ENCODE assay signal across 30 mouse cellular contexts in genomic region chr3:55144916-55145315, GRCm38 (mm10). TPM values are rescaled to one million over a fixed set of nuclear protein-coding genes. Genes with fewer than 3 reads are reported as not detected.
A peak's percentile ranks its signal among the peaks of the same experiment; 100 is the strongest.
DNase-seq lines count a peak whose midpoint lies in the region; ATAC-seq and TF ChIP-seq lines count a peak whose summit lies in the region.
"Had no signal": no experiment of that assay in that cellular context is flagged by ENCODE, and none has a peak within 500 bp of the region (broad histone marks: within the 10 kb centered on the region; RNA-seq: fewer than 3 reads in every experiment).

No protein-coding gene starts in this region.

- in situ Hi-C loops in Patski (cut with MboI; ENCODE audit: low pct_unique_long_range_greater_than_20kb) = loop anchor here (5.0 kb wide), 1 partner anchor 63 kb away; no protein-coding TSS in a partner anchor

- TF ChIP-seq POLR2A in myocyte (IDR thresholded peaks at IDR 0.05; ENCODE audit: insufficient read length, low read depth) = no peak

- CTCF ChIA-PET in Patski (lab: Charles Lee) = interaction anchor here (0.9 to 16.3 kb wide), 6 partner anchors 8 to 209 kb away, joined by 3 to 143 read pairs (median 3); partner anchors contain the start of gene Ccdc169

- H3K27me3 ChIP-seq in Patski (no peaks in the 10 kb centered on the region), myocyte (ENCODE audit: control insufficient read depth, insufficient read depth, insufficient read length) (no peaks in the 10 kb centered on the region)
- H3K27me3 ChIP-seq: CH12.LX; embryonic facial prominence, embryonic 13.5 days; embryonic facial prominence, embryonic 15.5 days; forebrain, embryonic 13.5 days; forebrain, embryonic 15.5 days had no signal

- no peak overlapping the region for H3K4me3 ChIP-seq in myocyte
- H3K4me3 ChIP-seq: embryonic facial prominence, embryonic 13.5 days; embryonic facial prominence, embryonic 15.5 days; forebrain, embryonic 13.5 days; forebrain, embryonic 15.5 days had no signal

- H3K79me2 ChIP-seq in myocyte (ENCODE audit: control insufficient read depth, insufficient read depth) = no peaks in the 10 kb centered on the region

- DNase-seq in 3T3-L1 (ENCODE audit: low read depth, low spot score) = peak; percentile 78
- peak; percentile 52 for DNase-seq in Muller cell, postnatal 12 days (ENCODE audit: inconsistent ontology term)
- DNase-seq in Patski (ENCODE audit: low read depth, low spot score) = peak; percentile 15
- no peak for DNase-seq in spleen, adult 12 weeks (ENCODE audit: low spot score)
- no peak for DNase-seq in urinary bladder, adult 18-20 months (ENCODE audit: low spot score in 2 of 2)
- DNase-seq in layer of hippocampus, adult 18-20 months (ENCODE audit: low spot score in 2 of 2) = no peak
- DNase-seq: adrenal gland, adult 2 months; adrenal gland, postnatal 10 days; adrenal gland, postnatal 25 days; B cell, adult 2 months; cerebellum, adult 11 months; cerebellum, adult 18-20 months; cerebellum, adult 8-10 months; cerebellum, adult 9-11 months; cerebellum, postnatal 14 days; cerebellum, postnatal 36 days; embryo, embryonic 11 days; forebrain, postnatal 0 days had no signal

- peak; percentile 63 for ATAC-seq in Patski
- ATAC-seq: CD4-positive, CD25-positive, alpha-beta regulatory T cell, adult 4 months; forebrain, embryonic 13.5 days; forebrain, embryonic 15.5 days; forebrain, postnatal 0 days had no signal

- H3ac ChIP-seq in myocyte (ENCODE audit: control insufficient read depth, insufficient read length) = no peak overlapping the region

- no peaks in the 10 kb centered on the region for H3K36me3 ChIP-seq in myocyte (ENCODE audit: control insufficient read depth, insufficient read depth)
- H3K36me3 ChIP-seq: embryonic facial prominence, embryonic 13.5 days; embryonic facial prominence, embryonic 15.5 days; forebrain, embryonic 15.5 days; G1E had no signal

- TF ChIP-seq CTCF in Patski (IDR thresholded peaks at IDR 0.05) = no peak

- POLR2A ChIA-PET in Patski (lab: Charles Lee) = interaction anchor here (0.7 to 1.1 kb wide), 4 partner anchors 30 to 732 kb away, joined by 3 to 6 read pairs (median 3); no protein-coding TSS in a partner anchor

- H3K4me2 ChIP-seq in myocyte (ENCODE audit: low read depth) = peak overlapping the region; percentile 7
- H3K4me2 ChIP-seq: embryonic facial prominence, embryonic 13.5 days; embryonic facial prominence, embryonic 15.5 days; forebrain, embryonic 13.5 days; forebrain, embryonic 15.5 days had no signal

TF ChIP-seq in myocyte, 11 proteins besides CTCF, POLR2A, EP300 and RAD21:
- TF ChIP-seq MYOG (IDR thresholded peaks at IDR 0.05; ENCODE audit: control insufficient read depth in 1 of 3, insufficient read depth in 1 of 3, insufficient read length in 2 of 3, low read depth in 2 of 3) (no peak), CEBPB (IDR thresholded peaks at IDR 0.05; ENCODE audit: insufficient read depth, poor library complexity, severe bottlenecking) (no peak), E2F4 (IDR thresholded peaks at IDR 0.05; ENCODE audit: insufficient read depth) (no peak), REST (IDR thresholded peaks at IDR 0.05; ENCODE audit: insufficient read depth, insufficient read length) (no peak), USF1 (IDR thresholded peaks at IDR 0.05; ENCODE audit: low read depth) (no peak), MYOD1 (IDR thresholded peaks at IDR 0.05; ENCODE audit: control insufficient read depth in 1 of 3, insufficient read length in 2 of 3, low read depth in 2 of 3) (no peak), TCF3 (IDR thresholded peaks at IDR 0.05; ENCODE audit: insufficient read length, low read depth) (no peak), MAX (IDR thresholded peaks at IDR 0.05; ENCODE audit: low read depth) (no peak), POLR2AphosphoS2 (IDR thresholded peaks at IDR 0.05; ENCODE audit: insufficient read length, low read depth) (no peak), TCF12 (IDR thresholded peaks at IDR 0.05; ENCODE audit: insufficient read depth, poor library complexity, severe bottlenecking) (no peak), SRF (IDR thresholded peaks at IDR 0.05; ENCODE audit: control insufficient read depth, insufficient read length, low read depth) (no peak)
TF ChIP-seq in myocyte: peak in this region for 0.

RNA-seq across cellular contexts. Expression of gene Ccdc169, which starts 7.8 kb away (rescaled TPM):
- polyA plus RNA-seq in Patski (2021) = 0.10 TPM
- 0.12 TPM for polyA plus RNA-seq in myocyte (2012; fragmentation: generic; extraction: Trizol)
- under 1 TPM in 1 of 2 experiments, not detected in 1; 0.38 TPM for total RNA-seq in layer of hippocampus, adult 18-20 months (2021)
- total RNA-seq: adrenal gland, postnatal 25 days; forebrain, postnatal 0 days had no signal
- polyA plus RNA-seq: adrenal gland, adult 2 months; CD4-positive, CD25-positive, alpha-beta regulatory T cell, adult 4 months; G1E had no signal

RNA-seq across cellular contexts. Expression of gene Spg20, which starts 33.0 kb away (rescaled TPM):
- polyA plus RNA-seq in Patski (2021) (69.2 TPM), myocyte (2012; fragmentation: generic; extraction: Trizol) (49.3 TPM)
- total RNA-seq in layer of hippocampus, adult 18-20 months (2021) = 10 to 100 TPM; 46.7 to 58.2 TPM

RNA-seq across cellular contexts. Expression of gene Sohlh2, which starts 36.9 kb away (rescaled TPM):
- polyA plus RNA-seq in Patski (2021) = not detected
- 3.1 TPM for polyA plus RNA-seq in myocyte (2012; fragmentation: generic; extraction: Trizol)
- not detected for total RNA-seq in layer of hippocampus, adult 18-20 months (2021)
- total RNA-seq: adrenal gland, adult 2 months; adrenal gland, postnatal 10 days; adrenal gland, postnatal 25 days; CH12.LX; common myeloid progenitor, adult 5-6 weeks; forebrain, postnatal 0 days; G1E had no signal
- polyA plus RNA-seq: adrenal gland, adult 2 months; brain, embryonic 14.5 days; CD4-positive, CD25-positive, alpha-beta regulatory T cell, adult 4 months; embryonic facial prominence, embryonic 11.5 days; embryonic facial prominence, embryonic 13.5 days; embryonic facial prominence, embryonic 15.5 days; forebrain, embryonic 11.5 days; forebrain, embryonic 13.5 days; forebrain, embryonic 15.5 days; forebrain, postnatal 0 days; G1E had no signal

Comparison
In these comparisons a context has a peak if more than half of its experiments do, and no peak if none do; other contexts are left out.
1. DNase-seq: peak in 3T3-L1 (single experiment), Muller cell, postnatal 12 days (single experiment) and Patski (single experiment); none in spleen, adult 12 weeks (single experiment), urinary bladder, adult 18-20 months (0 of 2) and layer of hippocampus, adult 18-20 months (0 of 2).